ENCODE assay signal across 2 mouse cellular contexts in genomic region chr11:48835923-48836322, GRCm38 (mm10).
TF ChIP-seq lines count a peak whose summit lies in the region.

No protein-coding gene starts in this region.

TF ChIP-seq in CH12.LX, 34 proteins besides CTCF, POLR2A, EP300 and RAD21:
- TF ChIP-seq TCF12 (IDR thresholded peaks at IDR 0.05; ENCODE audit: low read depth, low read length) (no peak; the same call in 1 of the 2 replicates), MXI1 (IDR thresholded peaks at IDR 0.05; ENCODE audit: low read depth, low read length) (no peak), TBP (conservative IDR thresholded peaks at IDR 0.05; ENCODE audit: low read depth, low read length) (peak; percentile 97), ZNF384 (IDR thresholded peaks at IDR 0.05; ENCODE audit: low read depth, low read length) (peak; percentile 92), CHD2 (IDR thresholded peaks at IDR 0.05; ENCODE audit: low read length) (peak; percentile 61; the same call in 1 of the 2 replicates), MYC (IDR thresholded peaks at IDR 0.05; ENCODE audit: low read depth, low read length) (0 out of 2 replicates have a peak, but pooled peaks have one; percentile 34)

TF ChIP-seq in MEL, 35 proteins besides CTCF, POLR2A, EP300 and RAD21:
- no peak for TF ChIP-seq MYB (IDR thresholded peaks at IDR 0.05; ENCODE audit: low read depth, low read length)
- 0 out of 2 replicates have a peak, but pooled peaks have one; percentile 27 for TF ChIP-seq ZNF384 (IDR thresholded peaks at IDR 0.05; ENCODE audit: low read depth, low read length)
- TF ChIP-seq TBP (IDR thresholded peaks at IDR 0.05; ENCODE audit: low read depth, low read length), result peak; percentile 45; the same call in 1 of the 2 replicates
- no peak for TF ChIP-seq ZMIZ1 (IDR thresholded peaks at IDR 0.05; ENCODE audit: low read depth, low read length)
- TF ChIP-seq USF2 (IDR thresholded peaks at IDR 0.05; ENCODE audit: borderline replicate concordance in 1 of 2, insufficient read depth in 1 of 2, low read depth in 1 of 2, low read length in 2 of 2), result no peak
- TF ChIP-seq CHD1 (IDR thresholded peaks at IDR 0.05; ENCODE audit: low read depth, low read length), result no peak
